Mouse (Mus musculus): ENCODE measurements around the gene Tbx10. TPM values are rescaled to one million over a fixed set of nuclear protein-coding genes. Genes with fewer than 3 reads are reported as not detected.
A peak's percentile ranks its signal among the peaks of the same experiment; 100 is the strongest.

Gene Tbx10
- polyA plus RNA-seq, 1 experiment from 2014 or later = 0.17 TPM

DNA sequence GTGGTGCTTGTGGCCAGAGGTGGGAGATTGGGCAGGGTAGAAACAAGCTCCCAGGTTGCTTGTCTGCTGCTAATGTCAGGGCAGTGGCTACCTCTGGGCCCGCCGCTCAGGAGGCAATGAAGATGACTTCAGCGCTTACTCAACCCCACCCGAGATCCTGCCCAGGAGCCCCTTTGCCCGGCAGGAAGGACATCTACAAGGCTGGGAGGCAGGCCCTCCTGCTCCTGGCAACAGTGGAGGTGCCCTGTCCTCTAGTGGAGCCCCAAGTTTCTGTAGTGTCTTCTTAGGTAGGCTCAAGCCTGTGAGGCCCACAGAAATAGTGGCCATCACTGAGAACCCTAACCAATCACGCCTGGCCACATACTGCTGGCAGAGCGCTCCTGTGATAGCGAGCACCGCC lies 12.5 kb downstream of the Tbx10 start:
- ATAC-seq (ENCODE audit: insufficient read depth, low FRiP score) = no peak
- Histone ChIP-seq H3K27ac (ENCODE audit: low read length) (no peak overlapping the region), H3K9me3 (replicated peaks; ENCODE audit: control insufficient read depth, low read length) (no peaks in the 10 kb centered on the region), H3K4me2 (ENCODE audit: low read depth, low read length) (no peak overlapping the region), H3K27me3 (ENCODE audit: control insufficient read depth, insufficient read depth, low read length) (no peaks in the 10 kb centered on the region), H3K4me3 (replicated peaks; ENCODE audit: low read length) (no peak overlapping the region), H3K9ac (ENCODE audit: low read length) (no peak overlapping the region), H3K36me3 (ENCODE audit: control insufficient read depth, insufficient read depth, low read length) (peaks cover 12% of the 10 kb centered on the region; the same call in 1 of the 2 replicates), H3K4me1 (ENCODE audit: control insufficient read depth, insufficient read depth, low read length) (peaks cover 12% of the 10 kb centered on the region)
- 91% methylated on average over 9 of the region's 9 CpGs for WGBS

GRCm38 (mm10) chr19:4005971-4006370 lies 13.4 kb downstream of the Tbx10 start:
- H3K9me3 ChIP-seq (replicated peaks; ENCODE audit: control insufficient read depth, low read length) = no peaks in the 10 kb centered on the region
- H3K4me1 ChIP-seq (ENCODE audit: control insufficient read depth, insufficient read depth, low read length) = peaks cover 11% of the 10 kb centered on the region
- no peak overlapping the region for H3K9ac ChIP-seq (ENCODE audit: low read length)
- H3K4me2 ChIP-seq (ENCODE audit: low read depth, low read length) = no peak overlapping the region
- ATAC-seq (ENCODE audit: insufficient read depth, low FRiP score) = no peak
- 94% methylated on average over 8 of the region's 8 CpGs for WGBS
- H3K4me3 ChIP-seq (replicated peaks; ENCODE audit: low read length) = no peak overlapping the region
- no peak overlapping the region for H3K27ac ChIP-seq (ENCODE audit: low read length)
- H3K27me3 ChIP-seq (ENCODE audit: control insufficient read depth, insufficient read depth, low read length) = no peaks in the 10 kb centered on the region
- peaks cover 12% of the 10 kb centered on the region; the same call in 1 of the 2 replicates for H3K36me3 ChIP-seq (ENCODE audit: control insufficient read depth, insufficient read depth, low read length)

DNA sequence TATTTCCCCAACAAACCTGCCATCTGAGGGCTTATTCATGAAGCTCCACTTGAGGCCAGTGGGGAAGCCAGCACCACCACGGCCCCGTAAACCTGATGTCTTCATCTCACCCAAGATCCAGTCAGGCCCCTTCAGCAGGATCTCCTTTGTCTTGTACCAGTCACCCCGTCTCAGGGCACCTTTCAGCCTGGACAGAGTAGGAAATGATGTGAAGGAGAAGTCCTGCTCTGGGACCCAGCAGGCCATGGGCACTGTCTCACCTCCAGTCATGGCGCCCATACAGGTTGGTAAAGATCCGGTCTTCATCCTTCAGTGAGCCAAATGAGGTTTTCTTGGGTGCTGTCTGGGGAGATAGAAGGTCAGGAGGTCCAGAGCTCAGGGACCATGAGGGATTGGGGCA lies 18.5 kb downstream of the Tbx10 start:
- Histone ChIP-seq H3K27me3 (ENCODE audit: control insufficient read depth, insufficient read depth, low read length) (no peaks in the 10 kb centered on the region), H3K9ac (ENCODE audit: low read length) (no peak overlapping the region), H3K4me1 (ENCODE audit: control insufficient read depth, insufficient read depth, low read length) (peaks cover 13% of the 10 kb centered on the region), H3K4me2 (ENCODE audit: low read depth, low read length) (no peak overlapping the region), H3K9me3 (replicated peaks; ENCODE audit: control insufficient read depth, low read length) (no peaks in the 10 kb centered on the region), H3K4me3 (replicated peaks; ENCODE audit: low read length) (no peak overlapping the region), H3K36me3 (ENCODE audit: control insufficient read depth, insufficient read depth, low read length) (peaks cover 12% of the 10 kb centered on the region; the same call in 1 of the 2 replicates), H3K27ac (ENCODE audit: low read length) (no peak overlapping the region)
- WGBS = 93% methylated on average over 5 of the region's 5 CpGs
- no peak for ATAC-seq (ENCODE audit: insufficient read depth, low FRiP score)

GRCm38 (mm10) chr19:4012432-4013022 lies 20.0 kb downstream of the Tbx10 start, which contains the start of gene Ndufv1:
Gene Ndufv1 (minus strand): TSS chr19:4012806.
- H3K27me3 ChIP-seq (ENCODE audit: control insufficient read depth, insufficient read depth, low read length) = no peaks in the 10 kb centered on the region
- peak; percentile 99 for ATAC-seq (ENCODE audit: insufficient read depth, low FRiP score)
- no peaks in the 10 kb centered on the region for H3K9me3 ChIP-seq (replicated peaks; ENCODE audit: control insufficient read depth, low read length)
- peaks cover 13% of the 10 kb centered on the region for H3K4me1 ChIP-seq (ENCODE audit: control insufficient read depth, insufficient read depth, low read length)
- H3K36me3 ChIP-seq (ENCODE audit: control insufficient read depth, insufficient read depth, low read length) = peaks cover 8% of the 10 kb centered on the region; the same call in 1 of the 2 replicates
- peak within 1 kb of the TSS; percentile 89 for H3K4me3 ChIP-seq (replicated peaks; ENCODE audit: low read length)
- WGBS = under 1% methylated on average over 45 of the region's 45 CpGs
- H3K9ac ChIP-seq (ENCODE audit: low read length) = peak within 1 kb of the TSS; percentile 79
- H3K4me2 ChIP-seq (ENCODE audit: low read depth, low read length) = peak within 1 kb of the TSS; percentile 72
- peak within 1 kb of the TSS; percentile 24; the same call in 1 of the 2 replicates for H3K27ac ChIP-seq (ENCODE audit: low read length)

DNA sequence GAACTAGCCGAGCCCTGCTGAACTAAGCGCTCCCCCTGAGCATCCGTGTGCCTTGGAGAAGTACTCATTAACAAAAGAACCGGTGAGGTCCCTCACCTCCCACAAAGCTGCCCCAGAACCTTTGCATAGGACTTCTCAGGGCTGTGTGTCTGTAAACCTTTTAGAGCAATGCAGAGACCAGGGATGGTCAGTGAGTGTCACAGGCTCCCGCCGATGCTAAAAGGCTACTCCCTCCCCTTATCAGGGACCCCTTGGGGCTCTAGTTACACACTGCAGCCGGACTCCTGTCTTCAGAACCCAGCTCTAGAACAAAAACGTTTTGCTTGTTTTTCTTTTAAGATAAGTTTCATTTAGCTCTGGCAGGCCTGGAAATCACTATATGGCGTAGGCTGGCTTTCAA lies 20.5 kb downstream of the Tbx10 start:
- Histone ChIP-seq H3K4me3 (replicated peaks; ENCODE audit: low read length) (peak overlapping the region; percentile 89), H3K27me3 (ENCODE audit: control insufficient read depth, insufficient read depth, low read length) (no peaks in the 10 kb centered on the region), H3K4me2 (ENCODE audit: low read depth, low read length) (peak overlapping the region; percentile 61), H3K4me1 (ENCODE audit: control insufficient read depth, insufficient read depth, low read length) (peaks cover 13% of the 10 kb centered on the region), H3K9me3 (replicated peaks; ENCODE audit: control insufficient read depth, low read length) (no peaks in the 10 kb centered on the region), H3K9ac (ENCODE audit: low read length) (peak overlapping the region; percentile 67), H3K36me3 (ENCODE audit: control insufficient read depth, insufficient read depth, low read length) (0 out of 2 replicates have a peak, but pooled peaks cover 6% of the 10 kb centered on the region), H3K27ac (ENCODE audit: low read length) (0 out of 2 replicates have a peak overlapping the region, but pooled peaks have one; percentile 22)
- ATAC-seq (ENCODE audit: insufficient read depth, low FRiP score) = peak; percentile 5; the same call in 1 of the 2 replicates
- WGBS = 13% methylated on average over 9 of the region's 9 CpGs

DNA sequence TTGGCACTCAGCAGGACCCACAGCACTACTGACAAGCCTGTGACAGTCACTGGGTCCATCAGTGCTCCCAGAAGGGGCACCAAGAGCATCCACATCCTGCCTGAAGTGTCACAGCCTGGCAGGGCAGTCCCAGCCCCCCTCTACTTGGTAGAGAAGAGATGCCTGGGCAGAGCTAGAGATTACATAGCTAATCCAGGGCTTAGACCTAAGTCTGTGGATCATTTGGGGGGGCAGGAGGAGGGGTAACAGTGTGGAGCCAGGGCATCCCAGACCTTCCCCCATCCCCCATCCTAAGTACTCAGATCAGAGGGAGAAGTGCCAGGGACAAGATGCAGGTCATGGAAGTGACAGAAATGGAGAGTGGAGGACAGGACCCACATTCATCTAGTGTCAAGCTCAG lies 22.2 kb downstream of the Tbx10 start:
- no peak overlapping the region for H3K4me3 ChIP-seq (replicated peaks; ENCODE audit: low read length)
- no peak overlapping the region for H3K4me2 ChIP-seq (ENCODE audit: low read depth, low read length)
- H3K9me3 ChIP-seq (replicated peaks; ENCODE audit: control insufficient read depth, low read length) = no peaks in the 10 kb centered on the region
- ATAC-seq (ENCODE audit: insufficient read depth, low FRiP score) = no peak
- no peaks in the 10 kb centered on the region for H3K27me3 ChIP-seq (ENCODE audit: control insufficient read depth, insufficient read depth, low read length)
- no peak overlapping the region for H3K27ac ChIP-seq (ENCODE audit: low read length)
- no peak overlapping the region for H3K9ac ChIP-seq (ENCODE audit: low read length)
- H3K4me1 ChIP-seq (ENCODE audit: control insufficient read depth, insufficient read depth, low read length) = peaks cover 17% of the 10 kb centered on the region
- H3K36me3 ChIP-seq (ENCODE audit: control insufficient read depth, insufficient read depth, low read length) = 0 out of 2 replicates have a peak, but pooled peaks cover 2% of the 10 kb centered on the region

DNA sequence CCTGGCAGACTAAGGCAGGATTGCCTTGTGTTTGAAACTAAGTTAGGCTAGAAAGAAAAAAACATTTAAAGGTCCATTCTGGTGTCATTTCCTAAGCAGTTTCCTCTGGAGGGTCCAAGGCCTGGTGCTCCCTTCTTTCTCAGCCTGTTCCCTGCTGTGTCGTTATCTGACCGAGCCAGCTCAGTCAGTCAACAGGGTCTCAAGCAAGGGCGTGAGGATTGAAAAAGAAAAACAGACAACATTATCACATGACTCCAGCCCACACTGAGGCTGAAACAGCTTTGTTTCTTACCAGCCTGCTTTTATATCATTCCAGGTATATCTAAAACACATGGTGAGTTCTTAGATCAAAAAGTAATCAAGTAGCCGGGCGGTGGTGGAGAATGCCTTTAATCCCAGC lies 23.1 kb downstream of the Tbx10 start:
- Histone ChIP-seq H3K4me1 (ENCODE audit: control insufficient read depth, insufficient read depth, low read length) (peaks cover 19% of the 10 kb centered on the region), H3K27ac (ENCODE audit: low read length) (no peak overlapping the region), H3K36me3 (ENCODE audit: control insufficient read depth, insufficient read depth, low read length) (no peaks in the 10 kb centered on the region), H3K9me3 (replicated peaks; ENCODE audit: control insufficient read depth, low read length) (no peaks in the 10 kb centered on the region), H3K4me2 (ENCODE audit: low read depth, low read length) (no peak overlapping the region), H3K9ac (ENCODE audit: low read length) (no peak overlapping the region), H3K27me3 (ENCODE audit: control insufficient read depth, insufficient read depth, low read length) (no peaks in the 10 kb centered on the region), H3K4me3 (replicated peaks; ENCODE audit: low read length) (no peak overlapping the region)
- 61% methylated on average over 5 of the region's 5 CpGs for WGBS
- ATAC-seq (ENCODE audit: insufficient read depth, low FRiP score) = no peak

- Histone ChIP-seq H3K27me3 (ENCODE audit: control insufficient read depth, insufficient read depth, low read length) (no peaks in the 10 kb centered on the region), H3K27ac (ENCODE audit: low read length) (no peak overlapping the region; the same call in 1 of the 2 replicates), H3K4me2 (ENCODE audit: low read depth, low read length) (no peak overlapping the region), H3K9me3 (replicated peaks; ENCODE audit: control insufficient read depth, low read length) (no peaks in the 10 kb centered on the region), H3K4me1 (ENCODE audit: control insufficient read depth, insufficient read depth, low read length) (peaks cover 7% of the 10 kb centered on the region), H3K9ac (ENCODE audit: low read length) (no peak overlapping the region), H3K4me3 (replicated peaks; ENCODE audit: low read length) (no peak overlapping the region), H3K36me3 (ENCODE audit: control insufficient read depth, insufficient read depth, low read length) (no peaks in the 10 kb centered on the region)
- 46% methylated on average over 10 of the region's 10 CpGs for WGBS
- no peak for ATAC-seq (ENCODE audit: insufficient read depth, low FRiP score)
Measured at GRCm38 (mm10) chr19:4017921-4018587, 25.5 kb downstream of the Tbx10 start.

Measured in stomach, embryonic 16.5 days (tissue).